Mouse (Mus musculus): ENCODE results near the gene 1700020N15Rik. TPM values are rescaled to one million over a fixed set of nuclear protein-coding genes. Genes with fewer than 3 reads are reported as not detected.
"Not testable (repeated sequence)": the region's sequence is repeated elsewhere in the genome, so short reads cannot be mapped to it uniquely, and the experiment has no call there.

Gene 1700020N15Rik
- total RNA-seq (2018; cell fraction: chromatin; rRNA removed) = not detected
- total RNA-seq (2018; cell fraction: cytosol; rRNA removed) = not detected
- not detected for total RNA-seq (2018; cell fraction: nucleus; rRNA removed)
- polyA plus RNA-seq (2018) = not detected in 3 replicates

DNA sequence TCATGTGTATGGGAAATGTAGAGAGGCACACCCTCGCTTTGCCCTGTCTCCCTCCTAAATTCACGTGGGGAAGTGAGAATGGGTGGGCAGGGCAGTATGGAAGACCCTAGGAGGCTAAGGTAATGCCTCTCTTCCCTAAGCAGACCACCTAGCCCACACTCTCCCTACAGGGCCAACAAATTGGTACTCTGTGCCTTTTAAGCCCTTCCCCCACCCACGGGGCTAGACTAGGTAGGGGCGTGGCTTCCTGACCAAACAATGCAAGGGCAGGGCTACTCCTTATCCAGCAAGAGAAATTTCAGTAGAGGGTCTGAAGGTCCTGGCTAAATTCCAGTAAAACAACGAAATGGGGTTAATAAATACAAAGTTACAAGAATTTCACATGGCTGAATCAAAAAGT, at the start of gene 1700020N15Rik:
TSS of gene 1700020N15Rik (plus strand) at position 301 of the 400 bp plus-strand sequence.
- H3K27ac ChIP-seq; H3K79me2 ChIP-seq (ENCODE audit: inconsistent target); H3K4me3 ChIP-seq (ENCODE audit: inconsistent target); H3K36me3 ChIP-seq (ENCODE audit: inconsistent target): not testable (repeated sequence)
- WGBS (ENCODE audit: missing documents) = 67% methylated on average over 1 of the region's 5 CpGs

DNA sequence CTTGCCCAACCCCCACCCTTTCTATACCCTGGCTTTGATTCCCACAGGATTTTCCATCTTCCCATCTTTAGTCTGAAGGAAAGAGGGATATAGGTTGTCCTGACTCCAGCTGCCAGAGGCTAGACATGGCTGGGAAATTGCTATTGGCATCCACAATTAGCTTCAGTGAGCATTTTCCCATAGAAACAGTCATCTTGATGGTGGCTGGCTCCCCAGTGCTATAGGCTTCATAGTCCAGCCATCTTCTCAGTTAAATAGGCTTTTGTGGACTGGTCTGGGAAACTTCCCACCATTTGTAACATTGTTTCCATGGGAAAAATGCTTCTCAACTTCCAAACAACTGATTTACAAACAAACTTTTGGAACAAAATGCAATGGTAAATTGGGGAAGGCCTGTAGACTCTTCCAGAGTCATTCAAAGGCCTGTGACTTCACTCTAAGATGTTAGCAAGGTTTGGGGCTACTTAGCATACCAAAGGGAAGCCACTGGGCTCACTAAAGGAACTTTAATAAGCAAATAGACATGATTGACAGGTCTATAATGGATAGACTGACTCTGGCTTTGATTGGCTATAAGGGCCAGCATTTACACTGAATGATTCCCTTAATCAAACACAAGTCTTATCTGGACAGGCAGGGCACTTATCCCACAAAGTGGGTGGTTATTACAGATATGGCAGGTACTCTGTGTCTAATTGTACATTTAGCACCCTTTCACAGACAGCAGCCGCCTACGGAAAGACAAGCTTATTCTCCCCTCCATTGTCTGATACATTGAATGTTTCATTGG, 31.9 kb downstream of the 1700020N15Rik start:
- Histone ChIP-seq H3K27ac (no peak overlapping the region), H3K36me3 (ENCODE audit: inconsistent target) (no peaks in the 10 kb centered on the region), H3K79me2 (ENCODE audit: inconsistent target) (no peaks in the 10 kb centered on the region), H3K4me3 (ENCODE audit: inconsistent target) (no peak overlapping the region)
- 83% methylated on average over 2 of the region's 2 CpGs for WGBS (ENCODE audit: missing documents)

Data from macrophage (primary cell).